Mouse (Mus musculus) layer of hippocampus, adult 2 months (tissue): ENCODE results near the gene Dmpk. TPM values are rescaled to one million over a fixed set of nuclear protein-coding genes. Genes with fewer than 3 reads are reported as not detected.
A peak's percentile ranks its signal among the peaks of the same experiment; 100 is the strongest.

Experiments used
- DNase-seq, 2 experiments: peaks; one replicate each; pipeline ENCODE4 v3.0.0; 2022; ENCODE audit warnings: low spot score in 2 of 2
- H3K27ac ChIP-seq: fragments of 200-600 bp; 2 replicates; pipeline ENCODE4 v1.8.1; 2022
- H3K4me3 ChIP-seq: fragments of 200-600 bp; 2 replicates; pipeline ENCODE4 v1.8.1; 2022; ENCODE audit warnings: mild to moderate bottlenecking
- CTCF ChIP-seq: fragments of 200-600 bp; conservative IDR thresholded peaks from 2 replicates; pipeline ENCODE4 v1.8.1; 2022; ENCODE audit warnings: antibody characterized with exemption, mild to moderate bottlenecking, moderate library complexity
- total RNA-seq, 2 experiments: library from RNA; stranded (reverse); gene quantifications; 2 replicates each; pipeline ENCODE4 v1.2.3; 2021

The Dmpk gene
- total RNA-seq, 2 experiments from 2014 or later = 38.8 to 56.8 TPM

GRCm38 (mm10) chr7:19094471-19094825 is 10.8 kb downstream of the Dmpk start, which contains the start of gene Six5:
Six5 (plus strand) TSS chr7:19094594.
- DNase-seq = no peak
- peak within 1 kb of the TSS; percentile 87 for H3K27ac ChIP-seq
- TF ChIP-seq CTCF = no peak
- H3K4me3 ChIP-seq = peak within 1 kb of the TSS; percentile 63

- 0 out of 2 replicates have a peak, but pooled peaks have one; percentile 10 for TF ChIP-seq CTCF
- H3K4me3 ChIP-seq = peak overlapping the region; percentile 63
- peak overlapping the region; percentile 87 for H3K27ac ChIP-seq
- no peak for DNase-seq
Measured at GRCm38 (mm10) chr7:19094826-19095750, 11.4 kb downstream of the Dmpk start.

GRCm38 (mm10) chr7:19095751-19096110 is 12.1 kb downstream of the Dmpk start:
- DNase-seq = no peak
- peak overlapping the region; percentile 63 for H3K4me3 ChIP-seq
- no peak for TF ChIP-seq CTCF

GRCm38 (mm10) chr7:19096421-19096976 is 12.8 kb downstream of the Dmpk start:
- no peak for TF ChIP-seq CTCF

More at GRCm38 (mm10) chr7:19095751-19096110, 12.1 kb downstream of the Dmpk start:
- no peak overlapping the region for H3K27ac ChIP-seq

GRCm38 (mm10) chr7:19097217-19097616 is 13.6 kb downstream of the Dmpk start:
- no peak for TF ChIP-seq CTCF
- H3K4me3 ChIP-seq = no peak overlapping the region
- DNase-seq = no peak
- H3K27ac ChIP-seq = no peak overlapping the region

More at GRCm38 (mm10) chr7:19096421-19096976, 12.8 kb downstream of the Dmpk start:
- Histone ChIP-seq H3K27ac (no peak overlapping the region), H3K4me3 (no peak overlapping the region)
- DNase-seq = no peak

GRCm38 (mm10) chr7:19097863-19098262 is 14.2 kb downstream of the Dmpk start:
- DNase-seq = no peak
- Histone ChIP-seq H3K4me3 (no peak overlapping the region), H3K27ac (no peak overlapping the region)
- TF ChIP-seq CTCF = no peak

- no peak overlapping the region for H3K27ac ChIP-seq
- H3K4me3 ChIP-seq = no peak overlapping the region
- TF ChIP-seq CTCF = no peak
- no peak for DNase-seq
Measured at GRCm38 (mm10) chr7:19098811-19099210, 15.2 kb downstream of the Dmpk start.

GRCm38 (mm10) chr7:19100290-19100689 is 16.6 kb downstream of the Dmpk start:
- H3K27ac ChIP-seq = no peak overlapping the region
- DNase-seq = no peak
- no peak overlapping the region for H3K4me3 ChIP-seq
- no peak for TF ChIP-seq CTCF

- no peak for DNase-seq
- Histone ChIP-seq H3K4me3 (no peak overlapping the region), H3K27ac (no peak overlapping the region)
- TF ChIP-seq CTCF = no peak
Measured at GRCm38 (mm10) chr7:19103741-19104140, 20.1 kb downstream of the Dmpk start.

- no peak overlapping the region for H3K4me3 ChIP-seq
- no peak for TF ChIP-seq CTCF
- DNase-seq = no peak
- H3K27ac ChIP-seq = no peak overlapping the region
Measured at GRCm38 (mm10) chr7:19104486-19104885, 20.8 kb downstream of the Dmpk start.

GRCm38 (mm10) chr7:19107436-19107835 is 23.8 kb downstream of the Dmpk start:
- no peak for DNase-seq
- Histone ChIP-seq H3K4me3 (no peak overlapping the region), H3K27ac (no peak overlapping the region)
- no peak for TF ChIP-seq CTCF

GRCm38 (mm10) chr7:19109565-19109964 is 25.9 kb downstream of the Dmpk start:
- Histone ChIP-seq H3K4me3 (no peak overlapping the region), H3K27ac (no peak overlapping the region)
- TF ChIP-seq CTCF = no peak
- DNase-seq = no peak

- no peak within 1 kb of the TSS for H3K27ac ChIP-seq
- H3K4me3 ChIP-seq = peak within 1 kb of the TSS; percentile 44
- DNase-seq = peak in 1 of 2 experiments; percentile 53
- peak; percentile 49 for TF ChIP-seq CTCF
Measured at GRCm38 (mm10) chr7:19118028-19118771, 34.6 kb downstream of the Dmpk start, which contains the start of gene Gm4969. Gm4969 (minus strand) TSS chr7:19118368.
